Mouse (Mus musculus): ENCODE measurements around the gene Cxcr3.

GRCm38 (mm10) chrX:101764621-101765020 lies 30.6 kb upstream of the Cxcr3 start:
- TF ChIP-seq HCFC1 (IDR thresholded peaks at IDR 0.05; ENCODE audit: borderline replicate concordance, insufficient read depth, low read length): no peak
- TF ChIP-seq ZNF384 (IDR thresholded peaks at IDR 0.05; ENCODE audit: low read depth, low read length): no peak
- TF ChIP-seq MAFK (IDR thresholded peaks at IDR 0.05; ENCODE audit: insufficient read depth, low read depth, low read length): no peak
- no peak for TF ChIP-seq ZC3H11A (IDR thresholded peaks at IDR 0.05; ENCODE audit: borderline replicate concordance, low read depth, low read length)
- no peak for TF ChIP-seq CHD2 (IDR thresholded peaks at IDR 0.05; ENCODE audit: low read depth, low read length)

Data from ES-E14 (cell line).